Comparison of ENCODE assay signal across 8 mouse cellular contexts in the genomic region with DNA sequence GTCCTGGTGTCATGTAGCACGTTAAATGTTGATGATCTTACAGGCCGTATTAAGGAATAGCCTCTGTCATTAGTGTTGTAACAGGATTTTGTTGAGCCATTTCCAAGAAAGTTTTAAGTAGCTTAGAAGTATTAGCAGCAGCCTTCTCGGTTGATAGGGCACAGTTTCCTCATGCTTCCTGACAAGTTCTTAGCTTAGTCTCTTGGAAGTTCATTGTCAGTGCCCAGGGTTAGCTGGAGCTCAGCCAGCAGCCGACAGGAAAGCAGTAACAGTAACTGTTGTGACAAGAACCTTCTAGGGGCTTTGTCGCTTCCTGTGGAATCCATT. TPM values are rescaled to one million over a fixed set of nuclear protein-coding genes. Genes with fewer than 3 reads are reported as not detected.
DNase-seq lines count a peak whose midpoint lies in the region; ATAC-seq and TF ChIP-seq lines count a peak whose summit lies in the region.

No protein-coding gene starts in this region.

- H3K4me1 ChIP-seq in hindbrain, postnatal 0 days (ENCODE audit: insufficient read depth, low read length) = no peaks in the 10 kb centered on the region
- H3K4me1 ChIP-seq in hindbrain, embryonic 12.5 days = peaks cover 5% of the 10 kb centered on the region; the same call in 1 of the 2 replicates
- peaks cover 27% of the 10 kb centered on the region for H3K4me1 ChIP-seq in brown adipose tissue, adult 24 weeks (ENCODE audit: control insufficient read depth, insufficient read depth, insufficient read length, low read length)
- peaks cover 21% of the 10 kb centered on the region; the same call in 1 of the 2 replicates for H3K4me1 ChIP-seq in lung, postnatal 0 days (ENCODE audit: insufficient read depth, low read depth, low read length)
- H3K4me1 ChIP-seq in hindbrain, embryonic 16.5 days (ENCODE audit: control insufficient read depth, insufficient read depth, low read depth, low read length) = no peaks in the 10 kb centered on the region

- H3K27ac ChIP-seq in hindbrain, postnatal 0 days = no peak overlapping the region
- no peak overlapping the region for H3K27ac ChIP-seq in hindbrain, embryonic 12.5 days
- H3K27ac ChIP-seq in brown adipose tissue, adult 24 weeks (replicated peaks; ENCODE audit: low read depth, low read length) = peak overlapping the region; percentile 87
- H3K27ac ChIP-seq in lung, postnatal 0 days (ENCODE audit: low read length) = peak overlapping the region; percentile 71
- H3K27ac ChIP-seq in hindbrain, embryonic 16.5 days (ENCODE audit: low read depth, low read length) = no peak overlapping the region

- ATAC-seq in hindbrain, postnatal 0 days = no peak
- no peak for ATAC-seq in hindbrain, embryonic 12.5 days (ENCODE audit: low FRiP score)
- peak; percentile 78 for ATAC-seq in lung, postnatal 0 days
- no peak for ATAC-seq in hindbrain, embryonic 16.5 days

- no peaks in the 10 kb centered on the region for H3K9me3 ChIP-seq in hindbrain, postnatal 0 days (ENCODE audit: low read length)
- H3K9me3 ChIP-seq in hindbrain, embryonic 12.5 days (replicated peaks) = no peaks in the 10 kb centered on the region
- no peaks in the 10 kb centered on the region for H3K9me3 ChIP-seq in lung, postnatal 0 days (ENCODE audit: low read length)
- no peaks in the 10 kb centered on the region for H3K9me3 ChIP-seq in hindbrain, embryonic 16.5 days (ENCODE audit: control insufficient read depth, low read length)

- H3K9ac ChIP-seq in hindbrain, postnatal 0 days (replicated peaks; ENCODE audit: low read length) = no peak overlapping the region
- H3K9ac ChIP-seq in hindbrain, embryonic 12.5 days = no peak overlapping the region
- H3K9ac ChIP-seq in lung, postnatal 0 days (replicated peaks; ENCODE audit: low read depth) = no peak overlapping the region
- no peak overlapping the region for H3K9ac ChIP-seq in hindbrain, embryonic 16.5 days (ENCODE audit: low read depth, low read length)

- no peak overlapping the region for H3K4me3 ChIP-seq in hindbrain, postnatal 0 days (ENCODE audit: low read length)
- no peak overlapping the region for H3K4me3 ChIP-seq in hindbrain, embryonic 12.5 days
- no peak overlapping the region for H3K4me3 ChIP-seq in brown adipose tissue, adult 24 weeks (ENCODE audit: insufficient read depth, low read depth, low read length)
- H3K4me3 ChIP-seq in lung, postnatal 0 days (ENCODE audit: low read depth, low read length) = no peak overlapping the region
- no peak overlapping the region for H3K4me3 ChIP-seq in hindbrain, embryonic 16.5 days (ENCODE audit: low read length)

- no peaks in the 10 kb centered on the region for H3K27me3 ChIP-seq in hindbrain, postnatal 0 days (ENCODE audit: insufficient read depth, low read length)
- no peaks in the 10 kb centered on the region for H3K27me3 ChIP-seq in hindbrain, embryonic 12.5 days
- H3K27me3 ChIP-seq in lung, postnatal 0 days (replicated peaks; ENCODE audit: insufficient read depth, low read length) = no peaks in the 10 kb centered on the region
- H3K27me3 ChIP-seq in hindbrain, embryonic 16.5 days (replicated peaks; ENCODE audit: control insufficient read depth, insufficient read depth, low read length) = no peaks in the 10 kb centered on the region

- 0 out of 2 replicates have a peak, but pooled peaks cover 16% of the 10 kb centered on the region for H3K36me3 ChIP-seq in hindbrain, postnatal 0 days (ENCODE audit: insufficient read depth, low read length)
- H3K36me3 ChIP-seq in hindbrain, embryonic 12.5 days = peaks cover 19% of the 10 kb centered on the region
- peaks cover 14% of the 10 kb centered on the region; the same call in 1 of the 2 replicates for H3K36me3 ChIP-seq in lung, postnatal 0 days (ENCODE audit: insufficient read depth, low read length)
- H3K36me3 ChIP-seq in hindbrain, embryonic 16.5 days (ENCODE audit: control insufficient read depth, insufficient read depth, low read length) = peaks cover 25% of the 10 kb centered on the region

- peak; percentile 28 for DNase-seq in hindbrain, postnatal 0 days (ENCODE audit: low spot score)
- DNase-seq in kidney, adult 8-10 months = peak; percentile 38 to 63
- peak; percentile 92 for DNase-seq in lung, postnatal 0 days (ENCODE audit: low spot score)
- DNase-seq in urinary bladder, adult 18-20 months (ENCODE audit: low spot score in 2 of 2) = no peak
- DNase-seq in frontal cortex, adult 2 months (ENCODE audit: extremely low spot score in 1 of 2, low spot score in 1 of 2) = no peak

- TF ChIP-seq CTCF in hindbrain, postnatal 0 days (IDR thresholded peaks at IDR 0.05; ENCODE audit: low read depth) = no peak
- TF ChIP-seq CTCF in lung, postnatal 0 days (IDR thresholded peaks at IDR 0.05) = no peak

- 40% methylated on average over 5 of the region's 5 CpGs for WGBS in hindbrain, postnatal 0 days
- WGBS in hindbrain, embryonic 12.5 days = 68% methylated on average over 5 of the region's 5 CpGs
- WGBS in lung, postnatal 0 days = 7% methylated on average over 5 of the region's 5 CpGs
- 47% methylated on average over 5 of the region's 5 CpGs for WGBS in hindbrain, embryonic 16.5 days

- peak; percentile 85 for TF ChIP-seq EP300 in lung, postnatal 0 days (IDR thresholded peaks at IDR 0.05)

- no peak overlapping the region for H3K4me2 ChIP-seq in hindbrain, postnatal 0 days (ENCODE audit: low read depth, low read length)
- no peak overlapping the region for H3K4me2 ChIP-seq in hindbrain, embryonic 12.5 days (replicated peaks)
- peak overlapping the region; percentile 20; the same call in 1 of the 2 replicates for H3K4me2 ChIP-seq in lung, postnatal 0 days (replicated peaks; ENCODE audit: low read depth, low read length)
- H3K4me2 ChIP-seq in hindbrain, embryonic 16.5 days (ENCODE audit: low read length) = no peak overlapping the region

RNA-seq across cellular contexts. Expression of gene B4galt4, which starts 14.1 kb away (rescaled TPM):
- 25.8 and 31.6 TPM in 2 replicates for total RNA-seq in hindbrain, postnatal 0 days (2014; rRNA removed)
- polyA plus RNA-seq in hindbrain, postnatal 0 days (2015; fragmentation: Nextera tagmentation; extraction: Ambion mirVana) = 30.2 and 31.7 TPM in 2 replicates
- 29.9 and 33.4 TPM in 2 replicates for polyA plus RNA-seq in hindbrain, embryonic 12.5 days (2016; fragmentation: Nextera tagmentation; extraction: Ambion mirVana)
- polyA plus RNA-seq in brown adipose tissue, adult 24 weeks (2012; ENCODE audit: insufficient read depth, insufficient read length, missing spikeins) = 2.4 and 3.5 TPM in 2 replicates
- 49.0 and 50.0 TPM in 2 replicates for polyA plus RNA-seq in lung, postnatal 0 days (2015; fragmentation: Nextera tagmentation; extraction: Ambion mirVana)
- polyA plus RNA-seq in frontal cortex, adult 2 months (2012; rRNA removed) = 21.4 and 22.1 TPM in 2 replicates
- polyA plus RNA-seq in hindbrain, embryonic 16.5 days (2015; fragmentation: Nextera tagmentation; extraction: Ambion mirVana) = 38.3 and 40.3 TPM in 2 replicates

RNA-seq across cellular contexts. Expression of gene Arhgap31, which starts 43.1 kb away (rescaled TPM):
- 12.7 and 14.9 TPM in 2 replicates for total RNA-seq in hindbrain, postnatal 0 days (2014; rRNA removed)
- 4.6 and 4.8 TPM in 2 replicates for polyA plus RNA-seq in hindbrain, postnatal 0 days (2015; fragmentation: Nextera tagmentation; extraction: Ambion mirVana)
- polyA plus RNA-seq in hindbrain, embryonic 12.5 days (2016; fragmentation: Nextera tagmentation; extraction: Ambion mirVana) = 13.9 and 15.4 TPM in 2 replicates
- 7.5 and 9.7 TPM in 2 replicates for polyA plus RNA-seq in brown adipose tissue, adult 24 weeks (2012; ENCODE audit: insufficient read depth, insufficient read length, missing spikeins)
- 19.2 and 23.6 TPM in 2 replicates for polyA plus RNA-seq in lung, postnatal 0 days (2015; fragmentation: Nextera tagmentation; extraction: Ambion mirVana)
- polyA plus RNA-seq in frontal cortex, adult 2 months (2012; rRNA removed) = 12.1 and 12.3 TPM in 2 replicates
- polyA plus RNA-seq in hindbrain, embryonic 16.5 days (2015; fragmentation: Nextera tagmentation; extraction: Ambion mirVana) = 4.5 and 6.7 TPM in 2 replicates

RNA-seq across cellular contexts. Expression of gene Upk1b, which starts 44.0 kb away (rescaled TPM):
- total RNA-seq in hindbrain, postnatal 0 days (2014; rRNA removed) = 0.54 and 1.2 TPM in 2 replicates
- 1.7 and 2.0 TPM in 2 replicates for polyA plus RNA-seq in hindbrain, postnatal 0 days (2015; fragmentation: Nextera tagmentation; extraction: Ambion mirVana)
- polyA plus RNA-seq in hindbrain, embryonic 12.5 days (2016; fragmentation: Nextera tagmentation; extraction: Ambion mirVana) = 3.2 and 3.8 TPM in 2 replicates
- polyA plus RNA-seq in brown adipose tissue, adult 24 weeks (2012; ENCODE audit: insufficient read depth, insufficient read length, missing spikeins) = not detected in 2 replicates
- polyA plus RNA-seq in lung, postnatal 0 days (2015; fragmentation: Nextera tagmentation; extraction: Ambion mirVana) = 61.3 and 71.6 TPM in 2 replicates
- polyA plus RNA-seq in frontal cortex, adult 2 months (2012; rRNA removed) = 1.9 and 2.9 TPM in 2 replicates
- 0.16 and 0.60 TPM in 2 replicates for polyA plus RNA-seq in hindbrain, embryonic 16.5 days (2015; fragmentation: Nextera tagmentation; extraction: Ambion mirVana)

Comparison
In these comparisons a context has a peak if more than half of its experiments do, and no peak if none do; other contexts are left out.
1. DNase-seq: peak in hindbrain, postnatal 0 days (single experiment), kidney, adult 8-10 months (2 of 2) and lung, postnatal 0 days (single experiment); none in urinary bladder, adult 18-20 months (0 of 2) and frontal cortex, adult 2 months (0 of 2).
2. H3K27ac ChIP-seq: peak in brown adipose tissue, adult 24 weeks (single experiment) and lung, postnatal 0 days (single experiment); none in hindbrain, postnatal 0 days (single experiment), hindbrain, embryonic 12.5 days (single experiment) and hindbrain, embryonic 16.5 days (single experiment).
3. RNA of gene Upk1b, which starts 44.0 kb away (polyA plus RNA-seq): 61.3 to 71.6 TPM in lung, postnatal 0 days; 3.2 to 3.8 TPM in hindbrain, embryonic 12.5 days, 1.9 to 2.9 TPM in frontal cortex, adult 2 months, 1.7 to 2.0 TPM in hindbrain, postnatal 0 days, 0.16 to 0.60 TPM in hindbrain, embryonic 16.5 days and not detected in brown adipose tissue, adult 24 weeks; every median in the first group is over 10 times any median in the second.